ENCODE assay signal across 23 mouse cellular contexts in the genomic region with DNA sequence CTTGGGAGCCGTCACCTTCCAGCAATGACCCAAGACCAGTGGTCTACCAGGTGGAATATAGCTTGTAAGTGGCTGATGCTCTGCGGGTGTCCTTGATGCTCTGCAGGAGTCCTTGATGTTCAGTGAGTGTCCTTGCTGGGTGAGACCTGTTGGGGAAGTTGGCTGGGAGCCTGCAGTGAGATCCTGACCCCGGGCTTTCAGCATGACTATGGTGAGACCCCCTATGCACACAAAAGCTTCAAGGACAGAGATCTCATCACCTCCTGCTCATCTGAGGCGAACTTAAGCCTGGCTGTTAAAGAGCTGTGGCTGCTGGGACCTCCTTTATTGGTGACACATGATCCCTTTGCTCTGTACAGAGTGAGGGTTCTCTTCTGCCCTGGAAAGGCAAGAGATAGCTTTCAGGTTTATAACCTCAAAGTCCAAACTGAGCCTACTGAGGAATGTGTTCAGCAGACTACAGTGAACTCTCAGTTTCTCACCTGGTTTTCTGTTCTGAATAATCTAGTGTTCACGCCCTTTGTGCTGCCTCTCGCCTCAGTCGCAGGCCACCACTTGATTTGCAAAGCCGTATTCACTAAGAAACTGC. TPM values are rescaled to one million over a fixed set of nuclear protein-coding genes. Genes with fewer than 3 reads are reported as not detected.
DNase-seq lines count a peak whose midpoint lies in the region; ATAC-seq and TF ChIP-seq lines count a peak whose summit lies in the region.
"Had no signal": no experiment of that assay in that cellular context is flagged by ENCODE, and none has a peak within 500 bp of the region (broad histone marks: within the 10 kb centered on the region; RNA-seq: fewer than 3 reads in every experiment).

No protein-coding gene starts in this region.

- H3K27ac ChIP-seq in heart, postnatal 0 days (ENCODE audit: low read depth) = peak overlapping the region; percentile 62
- H3K27ac ChIP-seq in liver, postnatal 0 days (ENCODE audit: low read depth) = no peak overlapping the region
- H3K27ac ChIP-seq: embryonic facial prominence, embryonic 15.5 days; forebrain, embryonic 15.5 days; hindbrain, embryonic 15.5 days; liver, embryonic 15.5 days; midbrain, embryonic 10.5 days; stomach, embryonic 15.5 days had no signal

- peaks cover 40% of the 10 kb centered on the region for H3K36me3 ChIP-seq in heart, postnatal 0 days (replicated peaks; ENCODE audit: control insufficient read depth, insufficient read depth, low read length)
- peaks cover 59% of the 10 kb centered on the region for H3K36me3 ChIP-seq in liver, postnatal 0 days (replicated peaks; ENCODE audit: insufficient read depth, low read length)

- TF ChIP-seq EP300 in heart, postnatal 0 days (IDR thresholded peaks at IDR 0.05; ENCODE audit: low read depth) = no peak
- no peak for TF ChIP-seq EP300 in liver, postnatal 0 days (IDR thresholded peaks at IDR 0.05; ENCODE audit: low read depth)

- H3K4me1 ChIP-seq in heart, postnatal 0 days (ENCODE audit: control insufficient read depth, insufficient read depth) = peaks cover 42% of the 10 kb centered on the region
- peaks cover 29% of the 10 kb centered on the region for H3K4me1 ChIP-seq in liver, postnatal 0 days (ENCODE audit: insufficient read depth)

- intact Hi-C loops in heart, postnatal 10 days (cut with DNase I) = no loop called here

- DNase-seq in heart, adult 11 months = peak; percentile 89
- no peak for DNase-seq in heart, postnatal 10 days
- no peak for DNase-seq in heart, postnatal 0 days (ENCODE audit: low spot score)
- DNase-seq in heart, adult 18-20 months = no peak
- DNase-seq in adrenal gland, postnatal 36 days = peak; percentile 42
- DNase-seq in yolk sac, embryonic 10.5 days (ENCODE audit: low spot score) = peak; percentile 30
- DNase-seq in liver, postnatal 0 days = no peak
- DNase-seq: B cell, adult 2 months; cerebellum, adult 11 months; cerebellum, adult 9-11 months; kidney, adult 2 months; kidney, postnatal 10 days; liver; right cerebral cortex, adult 18-20 months; right cerebral cortex, postnatal 4 days; thymus, postnatal 25 days had no signal

- no peak overlapping the region for H3K4me2 ChIP-seq in heart, postnatal 0 days (ENCODE audit: low read depth, low read length)
- no peak overlapping the region for H3K4me2 ChIP-seq in liver, postnatal 0 days (ENCODE audit: low read depth, low read length)
- H3K4me2 ChIP-seq: embryonic facial prominence, embryonic 15.5 days; forebrain, embryonic 15.5 days; hindbrain, embryonic 15.5 days; liver, embryonic 15.5 days; stomach, embryonic 15.5 days had no signal

- TF ChIP-seq CTCF in heart, postnatal 0 days (IDR thresholded peaks at IDR 0.05; ENCODE audit: low read depth) = no peak
- TF ChIP-seq CTCF in liver, postnatal 0 days (IDR thresholded peaks at IDR 0.05; ENCODE audit: low read depth) = no peak

- no peak overlapping the region for H3K9ac ChIP-seq in heart, postnatal 0 days (replicated peaks; ENCODE audit: low read depth, low read length)
- no peak overlapping the region for H3K9ac ChIP-seq in liver, postnatal 0 days (replicated peaks)
- H3K9ac ChIP-seq: embryonic facial prominence, embryonic 15.5 days; forebrain, embryonic 15.5 days; hindbrain, embryonic 15.5 days; liver, embryonic 15.5 days; stomach, embryonic 15.5 days had no signal

- H3K9me3 ChIP-seq in heart, postnatal 0 days (replicated peaks; ENCODE audit: control insufficient read depth, low read length) = no peaks in the 10 kb centered on the region
- no peaks in the 10 kb centered on the region for H3K9me3 ChIP-seq in liver, postnatal 0 days (ENCODE audit: low read length)
- H3K9me3 ChIP-seq: embryonic facial prominence, embryonic 15.5 days; forebrain, embryonic 15.5 days; hindbrain, embryonic 15.5 days; limb, embryonic 10.5 days; liver, embryonic 15.5 days; midbrain, embryonic 10.5 days; stomach, embryonic 15.5 days had no signal

- no peak for ATAC-seq in heart, postnatal 0 days (ENCODE audit: insufficient read depth, low read depth)
- no peak for ATAC-seq in liver, postnatal 0 days
- ATAC-seq: forebrain, embryonic 15.5 days had no signal

- 64% methylated on average over 8 of the region's 8 CpGs for WGBS in heart, postnatal 0 days
- WGBS in liver, postnatal 0 days (ENCODE audit: insufficient replicate concordance) = 90% methylated on average over 8 of the region's 8 CpGs

- H3K4me3 ChIP-seq in heart, postnatal 0 days (ENCODE audit: low read depth, low read length) = no peak overlapping the region
- H3K4me3 ChIP-seq in liver, postnatal 0 days (ENCODE audit: low read depth, low read length) = no peak overlapping the region
- H3K4me3 ChIP-seq: embryonic facial prominence, embryonic 15.5 days; forebrain, embryonic 15.5 days; hindbrain, embryonic 15.5 days; limb, embryonic 10.5 days; liver, embryonic 15.5 days; midbrain, embryonic 10.5 days; stomach, embryonic 15.5 days had no signal

- no peaks in the 10 kb centered on the region for H3K27me3 ChIP-seq in heart, postnatal 0 days (ENCODE audit: control insufficient read depth, insufficient read depth, low read length)
- no peaks in the 10 kb centered on the region for H3K27me3 ChIP-seq in liver, postnatal 0 days (ENCODE audit: insufficient read depth, low read length)
- H3K27me3 ChIP-seq: embryonic facial prominence, embryonic 15.5 days; forebrain, embryonic 15.5 days; hindbrain, embryonic 15.5 days; liver, embryonic 15.5 days; stomach, embryonic 15.5 days had no signal

RNA-seq across cellular contexts. Expression of a gene that starts 8.2 kb away (rescaled TPM):
- total RNA-seq in heart, postnatal 10 days (2021) = 100 to 1,000 TPM; 116 to 132 TPM
- total RNA-seq in heart, postnatal 0 days (2014; rRNA removed; ENCODE audit: low replicate concordance) = 77.7 and 87.6 TPM in 2 replicates
- 149 and 175 TPM in 2 replicates for polyA plus RNA-seq in heart, postnatal 0 days (2015; fragmentation: Nextera tagmentation; extraction: Ambion mirVana)
- 100 to 1,000 TPM; 121 to 129 TPM for total RNA-seq in heart, adult 18-20 months (2021)
- total RNA-seq in adrenal gland, postnatal 36 days (2021) = 10 to 100 TPM; 31.2 to 38.0 TPM
- polyA plus RNA-seq in liver, postnatal 0 days (2015; fragmentation: Nextera tagmentation; extraction: Ambion mirVana) = 18.2 and 20.8 TPM in 2 replicates

RNA-seq across cellular contexts. Expression of a gene that starts 42.5 kb away (rescaled TPM):
- total RNA-seq in heart, postnatal 10 days (2021) = 10 to 100 TPM; 46.9 to 55.3 TPM
- 54.6 and 62.6 TPM in 2 replicates for total RNA-seq in heart, postnatal 0 days (2014; rRNA removed; ENCODE audit: low replicate concordance)
- 51.1 and 55.7 TPM in 2 replicates for polyA plus RNA-seq in heart, postnatal 0 days (2015; fragmentation: Nextera tagmentation; extraction: Ambion mirVana)
- 10 to 100 TPM; 42.4 to 46.6 TPM for total RNA-seq in heart, adult 18-20 months (2021)
- 10 to 100 TPM; 54.7 to 60.2 TPM for total RNA-seq in adrenal gland, postnatal 36 days (2021)
- 8.6 and 9.8 TPM in 2 replicates for polyA plus RNA-seq in liver, postnatal 0 days (2015; fragmentation: Nextera tagmentation; extraction: Ambion mirVana)

Comparison
In these comparisons a context has a peak if more than half of its experiments do, and no peak if none do; other contexts are left out.
1. DNase-seq: peak in heart, adult 11 months (single experiment), adrenal gland, postnatal 36 days (2 of 2) and yolk sac, embryonic 10.5 days (single experiment); none in heart, postnatal 10 days (0 of 2), heart, postnatal 0 days (single experiment), heart, adult 18-20 months (0 of 2) and liver, postnatal 0 days (single experiment).